Mouse (Mus musculus): ENCODE data around the gene Tlx1. TPM values are rescaled to one million over a fixed set of nuclear protein-coding genes. Genes with fewer than 3 reads are reported as not detected.

Gene Tlx1
- total RNA-seq, 1 experiment = 0.36 TPM

GRCm38 (mm10) chr19:45180447-45180846, 30.0 kb downstream of the Tlx1 start:
- in situ Hi-C loops (cut with MboI; ENCODE audit: low sequenced_read_pairs in 2 of 2, unreplicated experiment in 2 of 2) = no loop called here
- Histone ChIP-seq H3K4me1 (ENCODE audit: control insufficient read depth in 2 of 2, insufficient read depth in 2 of 2, low read length in 2 of 2, poor library complexity in 1 of 2) (peaks cover 0 to 2% of the 10 kb centered on the region in 2 experiments; a peak in 1 of 4 replicates), H3K9me3 (ENCODE audit: control insufficient read depth, insufficient read depth, low read depth, low read length) (no peaks in the 10 kb centered on the region), H3K27ac (ENCODE audit: insufficient read depth, low read depth, low read length, poor library complexity, severe bottlenecking) (no peak overlapping the region), H3K9ac (ENCODE audit: insufficient read depth, low read depth, low read length, poor library complexity, severe bottlenecking) (no peak overlapping the region), H3K4me3 (ENCODE audit: insufficient read depth in 1 of 2, low read depth in 1 of 2, low read length in 2 of 2, poor library complexity in 1 of 2, severe bottlenecking in 1 of 2) (no peak overlapping the region), H3K36me3 (ENCODE audit: control insufficient read depth, insufficient read depth, low read length, poor library complexity, severe bottlenecking) (no peaks in the 10 kb centered on the region)
- TF ChIP-seq ZC3H11A (IDR thresholded peaks at IDR 0.05; ENCODE audit: borderline replicate concordance, low read depth, low read length) (no peak), MAFK (IDR thresholded peaks at IDR 0.05; ENCODE audit: insufficient read depth, low read depth, low read length) (no peak), ZNF384 (IDR thresholded peaks at IDR 0.05; ENCODE audit: low read depth, low read length) (no peak), HCFC1 (IDR thresholded peaks at IDR 0.05; ENCODE audit: borderline replicate concordance, insufficient read depth, low read length) (no peak), CHD2 (IDR thresholded peaks at IDR 0.05; ENCODE audit: low read depth, low read length) (no peak)
- no peak for DNase-seq (ENCODE audit: low read depth, low spot score)

DNA sequence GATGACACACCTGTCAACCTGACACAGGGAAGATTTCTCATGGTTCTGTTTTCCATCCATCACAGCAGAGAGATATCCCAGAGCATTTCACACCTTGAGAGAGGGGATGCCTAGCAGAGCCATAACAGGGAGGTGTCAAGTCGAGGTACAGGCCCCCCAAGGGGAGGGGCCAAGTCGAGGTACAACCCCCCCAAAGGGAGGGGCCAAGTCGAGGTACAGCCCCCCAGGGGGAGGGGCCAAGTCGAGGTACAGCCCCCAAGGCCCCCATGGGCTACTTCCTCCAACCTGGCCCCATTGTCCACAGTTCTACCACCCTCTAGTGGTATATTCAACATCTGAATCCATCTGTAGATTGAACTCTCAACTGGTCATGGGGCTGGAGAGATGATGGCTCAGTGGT, 44.2 kb downstream of the Tlx1 start:
- Histone ChIP-seq H3K4me1 (ENCODE audit: control insufficient read depth in 2 of 2, insufficient read depth in 2 of 2, low read length in 2 of 2, poor library complexity in 1 of 2) (no peaks in the 10 kb centered on the region), H3K4me3 (ENCODE audit: insufficient read depth in 1 of 2, low read depth in 1 of 2, low read length in 2 of 2, poor library complexity in 1 of 2, severe bottlenecking in 1 of 2) (no peak overlapping the region), H3K27ac (ENCODE audit: insufficient read depth, low read depth, low read length, poor library complexity, severe bottlenecking) (no peak overlapping the region), H3K36me3 (ENCODE audit: control insufficient read depth, insufficient read depth, low read length, poor library complexity, severe bottlenecking) (no peaks in the 10 kb centered on the region), H3K9ac (ENCODE audit: insufficient read depth, low read depth, low read length, poor library complexity, severe bottlenecking) (no peak overlapping the region), H3K9me3 (ENCODE audit: control insufficient read depth, insufficient read depth, low read depth, low read length) (no peaks in the 10 kb centered on the region)
- TF ChIP-seq ZNF384 (IDR thresholded peaks at IDR 0.05; ENCODE audit: low read depth, low read length) (no peak), CHD2 (IDR thresholded peaks at IDR 0.05; ENCODE audit: low read depth, low read length) (no peak), HCFC1 (IDR thresholded peaks at IDR 0.05; ENCODE audit: borderline replicate concordance, insufficient read depth, low read length) (no peak)
- DNase-seq (ENCODE audit: low read depth, low spot score) = no peak
- in situ Hi-C loops (cut with MboI; ENCODE audit: low sequenced_read_pairs in 2 of 2, unreplicated experiment in 2 of 2) = no loop called here

DNA sequence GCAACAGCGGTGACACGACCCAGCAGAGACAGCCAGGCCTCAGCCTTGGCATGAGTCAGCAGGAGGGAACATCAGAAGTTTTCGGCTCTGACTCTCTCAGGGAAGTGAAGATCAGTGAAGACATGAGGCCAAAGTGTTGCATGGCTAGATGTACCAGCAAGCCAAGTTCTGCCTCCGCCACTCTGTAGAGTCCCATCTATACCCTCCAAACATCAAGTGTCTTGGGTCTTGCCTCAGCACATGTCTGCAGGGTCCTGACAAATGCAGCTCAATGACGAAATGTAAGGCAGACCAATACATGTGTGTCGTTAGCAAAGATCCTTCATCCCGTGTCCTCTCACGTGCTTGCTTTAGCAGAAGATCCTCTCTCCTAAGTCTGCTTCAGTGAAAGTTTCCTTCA, 46.5 kb downstream of the Tlx1 start:
- no peaks in the 10 kb centered on the region for H3K9me3 ChIP-seq (ENCODE audit: control insufficient read depth, insufficient read depth, low read depth, low read length)
- H3K9ac ChIP-seq (ENCODE audit: insufficient read depth, low read depth, low read length, poor library complexity, severe bottlenecking) = no peak overlapping the region
- DNase-seq (ENCODE audit: low read depth, low spot score) = no peak
- H3K4me3 ChIP-seq (ENCODE audit: insufficient read depth in 1 of 2, low read depth in 1 of 2, low read length in 2 of 2, poor library complexity in 1 of 2, severe bottlenecking in 1 of 2) = no peak overlapping the region
- no peaks in the 10 kb centered on the region for H3K4me1 ChIP-seq (ENCODE audit: control insufficient read depth in 2 of 2, insufficient read depth in 2 of 2, low read length in 2 of 2, poor library complexity in 1 of 2)
- TF ChIP-seq MAFK (IDR thresholded peaks at IDR 0.05; ENCODE audit: insufficient read depth, low read depth, low read length) (no peak), HCFC1 (IDR thresholded peaks at IDR 0.05; ENCODE audit: borderline replicate concordance, insufficient read depth, low read length) (no peak), ZC3H11A (IDR thresholded peaks at IDR 0.05; ENCODE audit: borderline replicate concordance, low read depth, low read length) (no peak), CHD2 (IDR thresholded peaks at IDR 0.05; ENCODE audit: low read depth, low read length) (no peak), ZNF384 (IDR thresholded peaks at IDR 0.05; ENCODE audit: low read depth, low read length) (no peak)
- in situ Hi-C loops (cut with MboI; ENCODE audit: low sequenced_read_pairs in 2 of 2, unreplicated experiment in 2 of 2) = no loop called here
- no peak overlapping the region for H3K27ac ChIP-seq (ENCODE audit: insufficient read depth, low read depth, low read length, poor library complexity, severe bottlenecking)
- H3K36me3 ChIP-seq (ENCODE audit: control insufficient read depth, insufficient read depth, low read length, poor library complexity, severe bottlenecking) = no peaks in the 10 kb centered on the region

- H3K9ac ChIP-seq (ENCODE audit: insufficient read depth, low read depth, low read length, poor library complexity, severe bottlenecking) = no peak overlapping the region
- no peaks in the 10 kb centered on the region for H3K36me3 ChIP-seq (ENCODE audit: control insufficient read depth, insufficient read depth, low read length, poor library complexity, severe bottlenecking)
- H3K4me3 ChIP-seq (ENCODE audit: insufficient read depth in 1 of 2, low read depth in 1 of 2, low read length in 2 of 2, poor library complexity in 1 of 2, severe bottlenecking in 1 of 2) = no peak overlapping the region
- no peak for DNase-seq (ENCODE audit: low read depth, low spot score)
- no peaks in the 10 kb centered on the region for H3K9me3 ChIP-seq (ENCODE audit: control insufficient read depth, insufficient read depth, low read depth, low read length)
- H3K27ac ChIP-seq (ENCODE audit: insufficient read depth, low read depth, low read length, poor library complexity, severe bottlenecking) = no peak overlapping the region
- peaks cover 0 to 14% of the 10 kb centered on the region in 2 experiments; a peak in 2 of 4 replicates for H3K4me1 ChIP-seq (ENCODE audit: control insufficient read depth in 2 of 2, insufficient read depth in 2 of 2, low read length in 2 of 2, poor library complexity in 1 of 2)
- in situ Hi-C loops (cut with MboI; ENCODE audit: low sequenced_read_pairs in 2 of 2, unreplicated experiment in 2 of 2) = no loop called here
- TF ChIP-seq MAFK (IDR thresholded peaks at IDR 0.05; ENCODE audit: insufficient read depth, low read depth, low read length) (no peak), ZNF384 (IDR thresholded peaks at IDR 0.05; ENCODE audit: low read depth, low read length) (no peak), CHD2 (IDR thresholded peaks at IDR 0.05; ENCODE audit: low read depth, low read length) (no peak), HCFC1 (IDR thresholded peaks at IDR 0.05; ENCODE audit: borderline replicate concordance, insufficient read depth, low read length) (no peak), ZC3H11A (IDR thresholded peaks at IDR 0.05; ENCODE audit: borderline replicate concordance, low read depth, low read length) (no peak)
These were observed 55.0 kb downstream of the Tlx1 start for GRCm38 (mm10) chr19:45205311-45206105.

Other genes with a start within 250 kb of the Tlx1 start
- 35.6 and 48.3 TPM in 2 replicates for gene Slf2, start 219.5 kb upstream of the Tlx1 start, total RNA-seq (2012; rRNA removed)
- 3.8 and 7.3 TPM in 2 replicates for gene Sema4g, start 161.6 kb upstream of the Tlx1 start, total RNA-seq (2012; rRNA removed)
- gene Twnk, start 145.0 kb upstream of the Tlx1 start, total RNA-seq (2012; rRNA removed) = 27.2 and 28.5 TPM in 2 replicates
- 50.0 and 62.7 TPM in 2 replicates for gene Mrpl43, start 144.2 kb upstream of the Tlx1 start, total RNA-seq (2012; rRNA removed)
- 30.6 and 31.9 TPM in 2 replicates for gene Lzts2, start 136.3 kb upstream of the Tlx1 start, total RNA-seq (2012; rRNA removed)
- gene Pdzd7, start 105.0 kb upstream of the Tlx1 start, total RNA-seq (2012; rRNA removed) = 0.45 and 1.5 TPM in 2 replicates
- 4.0 and 7.1 TPM in 2 replicates for gene Sfxn3, start 103.2 kb upstream of the Tlx1 start, total RNA-seq (2012; rRNA removed)
- gene Kazald1, start 75.4 kb upstream of the Tlx1 start, total RNA-seq (2012; rRNA removed) = 0.63 and 1.2 TPM in 2 replicates
- 0.16 and 0.22 TPM in 2 replicates for gene Lbx1, start 85.1 kb downstream of the Tlx1 start, total RNA-seq (2012; rRNA removed)
- 17.3 and 17.4 TPM in 2 replicates for gene Btrc, start 213.1 kb downstream of the Tlx1 start, total RNA-seq (2012; rRNA removed)